Mouse (Mus musculus) frontal cortex, postnatal 14 days (tissue): ENCODE data around the gene H2-DMb1.
"Not testable (repeated sequence)": the region's sequence is repeated elsewhere in the genome, so short reads cannot be mapped to it uniquely, and the experiment has no call there.

Experiments
- DNase-seq, 2 experiments: peaks; one replicate each; pipeline ENCODE4 v3.0.0; 2022; ENCODE audit warnings: low spot score in 2 of 2

The H2-DMb1 gene

DNA sequence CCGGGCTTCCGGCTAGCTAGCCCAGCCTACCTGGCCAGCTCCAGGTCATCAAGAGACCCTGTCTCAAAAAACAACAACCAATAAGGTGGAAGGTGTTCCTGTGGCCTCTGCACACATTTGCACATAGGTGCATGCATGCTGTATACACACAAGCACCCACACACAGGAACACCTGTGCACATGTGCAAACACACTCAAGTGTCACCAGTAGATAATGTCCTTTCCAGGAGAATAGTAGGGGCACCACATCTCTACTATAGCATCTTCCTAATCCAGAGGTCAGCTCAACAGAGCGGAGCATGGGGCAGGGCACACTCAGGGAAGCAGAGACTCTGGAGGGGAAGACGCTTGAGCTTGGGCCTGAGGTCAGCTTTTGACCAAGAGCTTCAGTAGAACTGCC is 8.7 kb upstream of the H2-DMb1 start:
- not testable (repeated sequence) for DNase-seq

DNA sequence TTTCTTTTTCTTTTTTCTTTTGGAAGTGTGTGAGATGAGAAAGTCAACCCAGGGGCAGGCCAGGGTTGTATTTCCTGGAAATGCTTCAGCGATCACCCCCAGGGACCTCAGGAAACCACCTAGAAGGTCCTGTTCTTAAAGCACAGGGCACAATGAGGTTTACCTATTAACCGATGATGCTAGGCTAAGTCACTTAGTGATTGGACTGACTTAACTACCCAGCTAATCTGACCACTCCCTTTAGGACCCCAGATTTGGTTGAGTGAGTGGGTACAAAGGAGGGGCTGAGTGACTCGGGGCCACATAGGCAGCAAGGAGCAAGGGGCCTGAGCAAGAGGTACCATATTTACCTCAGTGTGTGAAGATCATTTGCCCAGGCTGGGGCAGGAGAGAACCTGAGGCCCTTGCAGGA is 7.9 kb upstream of the H2-DMb1 start:
- no peak for DNase-seq

DNA sequence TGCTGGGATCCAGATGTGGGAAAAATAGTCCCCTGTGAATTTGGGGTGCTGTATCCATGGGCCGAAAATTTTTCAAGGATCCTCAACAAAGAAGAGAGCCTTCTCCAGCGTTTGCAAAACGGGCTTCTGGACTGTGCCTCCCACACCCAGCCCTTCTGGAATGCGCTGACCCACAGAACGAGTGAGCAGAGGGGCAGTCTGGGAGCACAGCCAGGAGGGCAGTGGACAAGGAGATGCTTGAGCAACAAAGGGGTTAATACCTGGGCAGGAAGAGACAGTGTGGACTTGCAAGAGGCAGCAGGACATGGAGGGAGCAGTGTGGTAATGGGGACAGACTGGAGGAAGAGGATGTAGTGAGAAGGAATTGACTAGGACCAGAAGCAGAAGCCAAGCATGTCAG is 2.7 kb downstream of the H2-DMb1 start:
- no peak for DNase-seq

DNA sequence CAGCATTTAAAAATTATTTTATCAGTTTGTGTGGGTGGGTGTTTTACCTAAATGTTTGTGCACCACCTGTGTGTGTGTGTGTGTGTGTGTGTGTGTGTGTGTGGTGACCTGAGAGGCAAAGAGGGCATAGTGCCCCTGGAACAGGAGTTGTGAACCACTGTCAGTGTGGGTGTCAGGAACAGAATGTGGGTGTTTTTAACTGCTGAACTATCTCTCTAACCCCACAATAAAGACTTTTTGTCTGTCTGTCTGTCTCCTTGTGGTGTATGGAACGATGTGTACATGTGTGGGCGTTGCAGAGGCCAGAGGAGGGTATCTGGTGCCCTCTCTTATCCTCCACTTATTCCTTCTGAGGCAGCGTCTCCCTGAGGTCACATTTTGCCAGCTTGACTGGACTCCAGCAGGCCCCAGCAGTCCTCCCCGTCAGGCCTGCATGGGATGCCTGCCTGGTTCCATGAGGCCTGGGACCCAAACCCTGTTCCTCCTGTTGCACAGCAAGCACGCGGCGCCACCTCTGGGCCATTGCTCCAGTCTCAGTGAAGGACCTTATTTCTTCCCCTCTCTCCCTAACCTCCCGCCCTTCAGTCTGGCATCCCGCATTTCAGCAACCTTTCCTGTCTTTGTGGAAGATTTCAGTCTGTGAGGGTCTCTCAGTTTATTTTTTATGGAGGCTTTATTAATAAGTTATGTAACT is 11.5 kb downstream of the H2-DMb1 start:
- no peak for DNase-seq

DNA sequence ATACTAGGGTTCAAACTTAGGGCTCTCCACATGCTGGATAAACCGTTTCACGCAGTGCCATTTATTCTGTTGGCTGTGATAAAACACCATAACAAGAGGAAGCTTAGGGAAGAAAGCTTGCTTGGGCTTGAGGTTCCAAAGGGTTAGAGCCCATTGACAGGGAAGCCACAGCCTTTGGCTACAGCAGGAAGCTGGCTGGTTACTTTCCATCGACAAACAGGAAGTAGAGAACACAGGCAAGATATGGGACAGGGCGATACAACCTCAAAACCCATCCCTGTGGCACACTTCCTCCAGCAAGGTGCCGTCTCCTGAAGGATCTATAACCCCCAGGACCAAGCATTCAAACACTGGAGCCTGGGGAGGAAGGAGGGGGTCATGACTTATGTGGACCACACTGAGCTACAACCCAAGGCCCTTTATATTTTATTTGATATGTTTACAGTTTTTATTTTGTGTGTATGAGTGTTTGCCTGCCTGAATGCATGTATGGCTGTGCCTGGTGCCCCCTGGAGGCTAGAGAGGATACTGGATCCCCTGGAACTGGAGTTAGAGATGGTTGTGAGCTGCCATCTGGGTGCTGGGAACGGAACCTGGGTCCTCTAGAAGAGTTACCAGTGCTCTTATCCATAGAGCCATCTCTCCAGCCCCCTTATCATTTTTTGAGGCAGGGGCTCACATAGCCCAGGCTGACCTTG is 12.3 kb downstream of the H2-DMb1 start:
- no peak for DNase-seq

DNA sequence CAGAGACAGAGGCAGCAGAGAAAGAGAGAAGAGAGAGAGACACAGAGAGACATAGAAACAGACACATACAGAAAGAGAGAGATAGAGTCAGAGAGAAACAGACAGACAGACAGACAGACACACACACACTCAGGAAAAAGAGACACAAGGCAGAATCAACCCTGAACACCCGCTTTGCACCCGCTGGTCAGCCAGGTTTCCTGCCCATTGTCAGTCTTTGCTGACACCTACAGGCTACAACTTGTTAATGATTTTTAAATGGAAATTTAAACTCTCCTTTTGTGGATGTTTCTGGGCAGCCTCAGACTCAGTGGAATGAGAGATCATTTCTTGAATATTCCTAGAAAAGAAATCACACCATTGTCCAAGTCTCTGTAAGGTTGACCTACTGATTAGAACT is 16.4 kb downstream of the H2-DMb1 start:
- DNase-seq = no peak

DNA sequence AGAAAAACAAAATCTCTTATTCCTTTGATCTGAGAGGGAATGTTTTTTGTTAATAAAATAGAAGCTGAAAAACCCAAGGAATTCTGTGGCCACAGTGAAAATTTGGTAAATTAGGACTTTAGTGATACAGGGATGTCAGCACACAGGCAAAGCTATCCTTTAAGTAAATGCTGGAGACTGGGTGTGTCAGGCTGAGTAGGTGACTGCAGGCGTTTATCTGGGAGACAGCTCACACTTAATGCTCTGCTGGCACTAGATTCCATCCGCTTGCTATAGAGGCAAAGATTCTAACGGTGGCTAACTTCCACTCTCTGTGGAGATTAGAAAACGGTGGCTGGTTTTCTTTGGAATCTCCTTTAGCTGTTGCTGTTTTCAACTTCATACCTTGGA is 17.6 kb downstream of the H2-DMb1 start:
- DNase-seq = no peak

DNA sequence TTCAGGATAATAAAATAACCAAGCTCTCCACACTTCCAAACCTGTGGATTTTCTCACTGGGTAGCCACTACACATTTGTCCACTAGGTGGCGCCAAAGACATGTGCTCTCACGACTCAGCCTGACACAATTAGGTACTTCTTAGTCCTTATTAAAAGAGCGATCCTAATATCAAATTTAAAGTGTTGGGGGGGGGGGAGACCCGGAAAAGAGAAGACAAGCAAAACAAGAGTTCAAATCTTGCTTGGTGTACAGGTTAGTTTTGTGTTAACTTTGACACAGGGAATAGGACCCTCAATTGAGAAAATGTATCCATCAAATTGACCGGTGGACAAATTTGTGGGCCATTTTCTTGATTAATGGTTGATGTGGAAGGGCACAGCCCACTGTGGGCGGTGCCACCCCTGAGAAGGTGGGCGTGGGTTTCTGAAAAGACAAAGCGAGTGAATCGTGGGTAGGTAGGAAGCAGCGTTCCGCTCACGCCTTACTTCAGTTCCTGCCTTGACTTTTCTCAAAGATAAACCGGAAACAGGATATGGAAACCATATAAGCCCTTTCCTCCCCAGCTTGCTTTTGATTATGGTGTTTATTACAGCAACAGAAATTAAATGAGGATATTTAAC is 18.1 kb downstream of the H2-DMb1 start:
- peak; percentile 31 to 84 for DNase-seq

DNA sequence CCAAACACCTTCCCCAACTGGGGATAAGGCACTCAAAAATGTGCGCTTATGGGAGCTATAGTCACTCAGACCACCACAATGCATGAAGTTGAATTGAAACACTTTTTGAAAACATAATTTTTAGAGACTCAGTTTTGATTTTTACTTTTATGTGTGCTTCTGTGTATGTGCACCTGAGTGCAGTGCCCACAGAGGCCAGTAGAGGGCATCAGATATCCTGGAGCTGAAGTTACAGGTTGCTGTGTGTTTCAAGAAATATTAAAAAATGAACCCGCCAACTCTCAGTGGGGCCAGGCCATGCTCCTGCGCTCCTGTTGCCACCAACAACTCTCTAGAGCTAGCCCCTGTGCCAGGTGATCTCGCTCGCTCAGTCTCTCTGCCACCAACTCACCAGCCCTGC is 19.7 kb downstream of the H2-DMb1 start:
- no peak for DNase-seq

DNA sequence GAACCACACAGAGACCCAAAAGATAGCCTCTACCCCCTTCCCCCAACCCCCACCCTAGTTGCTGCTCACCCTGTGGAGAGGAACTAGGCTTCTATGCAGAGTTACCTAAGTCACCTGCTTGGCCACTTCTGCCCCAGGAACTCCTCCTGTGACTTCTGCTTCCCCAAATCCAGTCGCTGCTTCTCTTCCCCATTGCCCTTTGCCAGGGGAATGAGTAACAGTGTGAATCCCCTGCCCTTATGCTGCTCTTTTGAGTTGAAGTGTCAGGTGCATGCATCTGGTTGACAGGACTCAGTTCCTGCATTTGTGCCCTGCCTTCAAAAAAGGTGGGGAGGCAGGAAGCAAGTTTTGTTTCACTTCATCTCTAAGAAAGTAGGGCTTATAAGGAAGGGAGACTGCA is 21.2 kb downstream of the H2-DMb1 start:
- DNase-seq = no peak

DNA sequence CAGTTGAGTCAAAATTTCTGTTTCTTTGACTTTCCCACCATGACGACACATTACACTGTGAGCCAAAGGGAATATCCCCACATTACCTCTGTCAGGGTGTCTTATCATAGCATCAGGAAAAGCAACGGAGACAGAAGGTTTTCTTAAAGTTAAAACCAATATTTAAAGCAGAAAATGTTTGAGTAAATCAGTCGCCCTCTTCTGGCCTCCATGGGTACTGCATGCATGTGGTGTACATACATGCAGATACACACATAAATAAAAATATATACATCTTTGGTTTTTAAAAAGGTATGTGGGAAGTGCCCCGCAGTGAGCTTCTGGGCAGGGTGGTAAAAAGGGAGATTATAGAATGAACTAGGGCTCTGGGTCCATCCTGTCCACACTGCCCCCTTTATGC is 24.3 kb downstream of the H2-DMb1 start:
- DNase-seq = no peak

DNA sequence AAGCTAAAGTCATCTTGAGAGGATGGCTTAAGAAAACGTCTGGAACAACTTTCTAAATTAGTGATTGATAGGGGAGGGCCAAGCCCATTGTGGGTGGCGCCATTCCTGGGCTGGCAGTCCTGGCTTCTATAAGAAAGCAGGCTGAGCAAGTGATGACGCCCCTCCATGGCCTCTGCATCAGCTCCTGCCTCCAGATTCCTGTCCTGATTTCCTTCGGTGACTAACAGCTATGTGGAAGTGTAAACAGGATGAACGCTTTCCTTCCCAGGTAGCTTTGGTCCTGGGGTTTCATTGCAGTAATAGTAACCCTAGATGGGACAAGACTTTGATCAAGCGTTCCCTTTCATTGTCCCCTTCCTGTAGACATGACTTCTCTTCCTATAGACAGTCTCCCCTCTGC is 26.1 kb downstream of the H2-DMb1 start:
- DNase-seq = no peak

DNA sequence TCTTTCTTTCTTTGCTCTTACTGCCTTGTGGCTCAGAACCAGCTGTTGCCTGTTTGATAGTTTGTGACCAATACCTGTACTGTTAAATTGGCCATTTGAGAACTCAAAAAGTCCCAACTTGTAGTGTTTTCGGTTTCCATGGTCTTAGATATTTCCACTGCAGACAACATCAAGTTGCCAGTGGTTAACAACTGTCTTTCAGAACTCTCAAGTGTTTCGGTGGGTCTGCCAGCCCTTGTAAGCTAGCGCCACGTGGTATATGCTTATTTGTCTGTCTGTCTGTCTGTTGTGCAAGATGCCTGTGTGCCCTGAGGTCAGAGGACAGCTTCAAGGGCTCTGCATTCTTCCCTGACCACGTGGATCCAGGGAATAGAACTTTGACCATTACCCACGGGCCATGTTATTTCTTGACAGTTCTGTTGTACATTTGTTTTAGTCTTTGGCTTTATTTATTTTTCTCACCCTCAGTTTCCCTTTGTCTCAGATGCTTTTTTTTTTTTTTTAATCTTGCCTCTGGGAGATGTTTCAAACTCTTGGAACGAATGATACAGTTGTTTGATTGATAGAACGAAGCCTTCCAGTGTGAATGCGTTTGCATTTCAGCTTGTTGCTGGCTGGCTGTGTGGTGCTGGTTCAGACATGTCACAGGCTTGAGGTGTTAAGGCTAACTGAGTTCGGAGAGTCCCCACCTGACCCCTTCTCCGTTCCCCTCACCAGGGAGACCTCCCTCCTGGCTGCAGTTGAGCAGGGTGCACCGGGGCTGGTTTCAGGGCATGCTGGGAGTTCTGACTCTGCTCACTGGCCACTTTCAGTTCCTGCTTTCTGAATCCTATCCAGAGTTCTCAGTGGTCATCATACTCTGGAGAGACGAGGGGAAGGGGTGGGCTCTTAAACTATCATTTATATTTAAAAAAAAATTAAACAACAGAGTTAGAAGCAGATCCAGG is 27.3 kb downstream of the H2-DMb1 start:
- DNase-seq = no peak

DNA sequence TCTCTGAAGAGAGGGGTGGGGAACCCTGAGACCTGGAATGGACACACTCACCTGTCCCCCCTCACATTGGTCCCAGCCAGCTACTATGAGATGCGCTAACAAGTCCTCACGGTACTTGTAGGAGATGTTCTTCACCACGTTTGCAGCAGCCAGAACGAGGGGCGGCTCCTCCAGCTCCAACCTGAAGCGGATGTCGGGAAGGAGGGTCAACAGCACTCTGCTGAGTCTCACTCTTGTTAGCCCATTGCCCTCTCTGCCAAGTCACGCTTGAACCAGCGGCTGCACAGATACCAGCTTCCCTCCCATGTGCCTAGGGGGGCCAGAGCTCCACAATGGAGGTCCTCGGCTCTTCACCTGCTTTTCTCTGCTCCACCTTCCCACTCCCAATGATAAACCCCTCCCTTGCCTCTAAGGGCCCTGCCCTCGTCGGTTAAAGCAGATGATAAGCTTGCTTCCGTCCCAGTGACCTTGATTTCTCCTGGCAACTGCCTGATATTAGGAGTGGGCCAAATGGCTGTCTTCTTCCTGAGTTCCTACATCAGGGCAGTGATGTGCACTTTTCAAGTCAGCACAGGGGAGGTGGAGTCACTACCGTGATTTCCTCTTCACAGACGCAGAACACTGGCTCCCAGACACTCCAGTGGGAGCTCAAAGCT is 30.8 kb downstream of the H2-DMb1 start:
- no peak for DNase-seq

DNA sequence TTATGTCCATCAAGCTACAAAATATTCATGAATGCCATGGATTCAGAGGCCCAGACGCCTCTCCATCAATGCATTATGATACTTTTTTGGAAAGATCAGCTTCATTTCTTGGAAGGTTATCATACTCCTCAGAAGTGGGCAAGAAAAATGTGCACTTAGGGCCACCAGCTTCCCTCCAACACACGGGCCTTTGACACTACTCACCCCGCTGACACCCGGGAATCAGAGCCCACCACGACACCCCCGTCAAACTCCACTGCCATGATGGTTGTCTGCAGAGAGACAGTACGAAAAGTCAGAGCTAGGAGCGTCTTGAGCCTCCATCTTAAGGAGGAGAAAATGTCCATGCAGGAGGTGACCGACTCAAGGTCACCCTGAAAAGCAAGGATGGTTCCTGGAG is 32.7 kb downstream of the H2-DMb1 start:
- no peak for DNase-seq

DNA sequence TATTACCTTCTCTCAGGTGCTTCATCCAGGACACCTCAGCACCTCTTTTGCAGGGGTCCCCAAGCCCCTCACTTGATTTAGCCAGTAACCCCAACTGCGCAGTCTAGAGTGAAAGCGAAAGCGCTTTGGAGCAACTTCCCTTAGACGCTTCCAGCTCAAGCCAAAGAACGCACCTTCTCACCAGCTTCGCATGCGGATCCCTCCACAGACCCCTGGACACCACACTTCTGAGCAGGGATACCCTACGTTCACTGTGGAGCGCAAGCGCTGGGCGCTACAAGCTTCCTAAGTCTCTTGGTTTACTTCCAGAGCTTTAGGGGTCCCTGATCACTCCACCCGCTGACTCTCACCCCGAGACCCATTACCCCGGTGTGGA is 34.0 kb downstream of the H2-DMb1 start:
- DNase-seq = no peak

DNA sequence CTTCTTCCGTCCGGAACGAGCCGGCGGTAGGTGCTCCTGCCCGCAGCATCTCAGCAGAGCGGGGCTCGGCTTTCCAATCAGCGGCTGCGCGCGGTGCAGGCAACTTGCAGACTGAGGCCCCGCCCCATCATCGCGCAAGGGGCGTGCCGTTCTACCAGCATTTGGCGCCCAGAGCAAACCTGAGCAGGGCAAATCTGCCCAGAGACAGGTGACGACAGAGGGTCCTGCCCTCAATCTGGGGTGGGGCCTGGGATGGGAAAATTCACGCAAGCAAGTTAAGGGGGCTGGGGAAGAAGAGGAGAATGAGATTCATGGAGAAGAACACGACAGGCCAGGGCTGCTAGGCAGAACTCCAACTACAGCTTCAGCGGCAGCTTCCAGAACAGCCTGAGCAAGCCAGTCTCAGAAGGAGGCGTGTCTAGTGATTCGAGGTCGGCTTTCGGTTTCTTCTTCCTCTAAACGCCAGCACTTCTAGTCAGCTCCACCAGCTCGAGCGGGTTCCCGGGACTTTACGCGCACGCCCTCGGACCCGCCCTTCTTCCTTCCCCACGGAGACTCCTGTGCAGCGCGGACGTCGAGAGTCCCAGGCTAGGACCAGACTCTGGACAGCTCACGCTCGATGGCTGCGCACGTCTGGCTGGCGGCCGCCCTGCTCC is 34.5 kb downstream of the H2-DMb1 start, which contains the start of the genes Tap1 and Psmb9:
TSS of gene Tap1 (plus strand) at position 293 of the 656 bp plus-strand sequence.
TSS of gene Psmb9 (minus strand) at position 504 of the 656 bp plus-strand sequence.
- DNase-seq = peak; percentile 89 to 94

DNA sequence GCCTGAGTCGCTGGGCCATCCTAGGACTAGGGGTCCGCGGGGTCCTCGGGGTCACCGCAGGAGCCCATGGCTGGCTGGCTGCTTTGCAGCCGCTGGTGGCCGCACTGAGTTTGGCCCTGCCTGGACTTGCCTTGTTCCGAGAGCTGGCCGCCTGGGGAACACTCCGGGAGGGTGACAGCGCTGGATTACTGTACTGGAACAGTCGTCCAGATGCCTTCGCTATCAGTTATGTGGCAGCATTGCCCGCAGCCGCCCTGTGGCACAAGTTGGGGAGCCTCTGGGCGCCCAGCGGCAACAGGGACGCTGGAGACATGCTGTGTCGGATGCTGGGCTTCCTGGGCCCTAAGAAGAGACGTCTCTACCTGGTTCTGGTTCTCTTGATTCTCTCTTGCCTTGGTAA is 35.1 kb downstream of the H2-DMb1 start:
- DNase-seq = no peak

DNA sequence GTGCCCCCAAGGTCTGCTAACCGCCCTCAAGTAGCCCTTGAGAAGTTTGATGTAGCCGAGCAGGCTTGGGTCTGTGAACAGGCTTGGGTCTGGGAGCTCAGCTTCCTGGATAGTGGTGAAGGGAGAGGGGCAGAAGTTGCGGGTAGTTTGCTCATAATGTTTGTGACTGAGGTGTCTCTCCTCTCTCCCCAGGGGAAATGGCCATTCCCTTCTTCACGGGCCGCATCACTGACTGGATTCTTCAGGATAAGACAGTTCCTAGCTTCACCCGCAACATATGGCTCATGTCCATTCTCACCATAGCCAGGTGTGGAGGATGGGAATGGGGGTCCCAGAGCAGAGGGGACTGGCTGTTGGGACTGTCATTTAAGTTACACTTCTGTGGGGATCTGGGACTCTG is 36.1 kb downstream of the H2-DMb1 start:
- DNase-seq = no peak

DNA sequence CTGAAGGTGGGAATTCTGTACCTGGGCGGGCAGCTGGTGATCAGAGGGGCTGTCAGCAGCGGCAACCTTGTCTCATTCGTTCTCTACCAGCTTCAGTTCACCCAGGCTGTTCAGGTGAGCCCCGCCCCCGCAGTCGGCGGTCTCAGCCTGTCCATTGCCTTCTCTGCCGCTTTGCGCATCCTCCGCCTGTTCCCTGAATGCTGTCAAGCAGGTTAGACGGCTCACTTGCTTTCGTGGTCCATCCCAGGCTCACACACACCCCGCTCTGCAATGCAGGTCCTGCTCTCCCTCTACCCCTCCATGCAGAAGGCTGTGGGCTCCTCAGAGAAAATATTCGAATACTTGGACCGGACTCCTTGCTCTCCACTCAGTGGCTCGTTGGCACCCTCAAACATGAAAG is 40.0 kb downstream of the H2-DMb1 start:
- DNase-seq = no peak

DNA sequence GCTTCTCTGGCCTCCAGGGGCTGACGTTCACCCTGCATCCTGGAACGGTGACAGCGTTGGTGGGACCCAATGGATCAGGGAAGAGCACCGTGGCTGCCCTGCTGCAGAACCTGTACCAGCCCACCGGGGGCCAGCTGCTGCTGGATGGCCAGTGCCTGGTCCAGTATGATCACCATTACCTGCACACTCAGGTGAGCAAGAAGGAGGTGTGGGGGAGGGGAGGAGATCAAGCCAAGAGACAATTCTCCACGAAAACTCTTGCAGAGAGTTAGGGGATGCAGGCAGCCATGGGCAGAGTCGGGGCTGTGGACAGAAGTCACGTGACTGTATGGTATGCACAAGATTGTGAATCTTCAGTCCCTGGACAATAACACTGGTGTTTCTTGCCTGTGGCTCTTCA is 40.6 kb downstream of the H2-DMb1 start:
- no peak for DNase-seq
